Mouse (Mus musculus): Measurements from ENCODE around the gene Kcnq4.

Kcnq4 gene

DNA sequence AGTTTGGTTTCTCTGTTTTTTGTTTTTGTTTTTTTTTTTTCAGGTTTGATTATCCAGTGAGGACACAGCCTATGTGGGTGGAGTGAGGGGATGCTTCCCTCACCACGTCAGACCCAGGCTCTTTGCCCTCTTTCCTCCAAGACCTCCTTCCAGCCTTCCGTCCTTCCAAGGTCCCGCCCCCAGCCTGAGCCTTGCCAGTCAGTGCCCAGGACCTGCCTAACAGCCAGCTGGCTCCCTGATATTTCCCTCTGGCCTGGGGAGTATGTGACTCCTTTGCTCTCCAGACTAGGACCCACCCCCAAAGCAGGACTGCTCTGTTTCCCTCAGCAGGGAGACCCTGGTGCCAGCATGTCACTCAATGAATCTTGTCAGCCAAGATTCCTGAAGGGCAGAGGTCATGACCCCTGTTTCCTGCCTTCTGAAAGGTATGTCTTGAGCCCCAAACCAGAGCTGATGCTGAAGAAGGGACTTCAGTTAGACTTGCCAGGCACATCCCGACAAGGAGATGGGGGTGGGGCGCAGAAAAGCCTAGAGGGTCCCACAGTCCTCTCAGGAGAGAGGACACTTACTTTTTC lies 22.8 kb downstream of the Kcnq4 start:
- no peak for ATAC-seq (ENCODE audit: low TSS enrichment)

DNA sequence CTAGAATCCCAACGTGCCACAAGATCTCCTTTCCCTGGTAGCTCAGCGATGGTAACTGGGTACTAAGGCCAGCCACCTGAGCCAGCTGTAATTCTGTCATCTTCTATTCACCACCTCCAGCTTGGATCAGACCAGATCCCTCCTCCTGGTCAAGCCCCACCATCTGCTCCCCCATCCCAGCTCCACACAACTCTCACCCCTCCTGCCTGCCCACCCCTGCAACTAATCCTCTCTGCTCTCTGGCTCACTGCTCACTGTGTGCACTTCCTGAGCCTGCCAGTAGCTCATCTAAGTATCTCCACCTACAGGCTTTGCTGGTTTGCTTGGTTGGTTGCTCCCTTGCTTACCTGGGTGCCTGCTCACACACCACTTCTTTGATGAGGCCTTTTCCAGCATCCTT lies 26.8 kb downstream of the Kcnq4 start:
- ATAC-seq (ENCODE audit: low TSS enrichment), result no peak

DNA sequence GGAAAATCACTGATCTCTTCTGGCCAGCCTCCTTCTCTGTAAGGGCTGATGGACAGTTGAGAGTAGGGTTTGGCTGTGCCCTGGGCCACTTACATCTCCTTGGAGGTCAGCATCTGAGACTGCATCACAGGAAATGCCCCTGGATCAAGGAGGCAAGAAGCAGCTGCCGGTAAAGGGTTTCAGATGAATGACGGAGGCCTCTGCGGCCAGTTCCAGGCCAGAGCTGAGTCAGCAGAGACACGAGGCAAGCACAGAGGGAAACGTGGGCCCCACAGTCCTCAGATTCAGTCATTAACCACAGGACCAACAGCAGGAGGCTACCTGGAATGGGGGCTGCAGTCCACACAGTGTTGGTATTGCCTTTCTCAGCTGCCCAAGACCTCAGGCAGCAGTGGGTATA lies 29.3 kb downstream of the Kcnq4 start:
- ATAC-seq (ENCODE audit: low TSS enrichment), result no peak

DNA sequence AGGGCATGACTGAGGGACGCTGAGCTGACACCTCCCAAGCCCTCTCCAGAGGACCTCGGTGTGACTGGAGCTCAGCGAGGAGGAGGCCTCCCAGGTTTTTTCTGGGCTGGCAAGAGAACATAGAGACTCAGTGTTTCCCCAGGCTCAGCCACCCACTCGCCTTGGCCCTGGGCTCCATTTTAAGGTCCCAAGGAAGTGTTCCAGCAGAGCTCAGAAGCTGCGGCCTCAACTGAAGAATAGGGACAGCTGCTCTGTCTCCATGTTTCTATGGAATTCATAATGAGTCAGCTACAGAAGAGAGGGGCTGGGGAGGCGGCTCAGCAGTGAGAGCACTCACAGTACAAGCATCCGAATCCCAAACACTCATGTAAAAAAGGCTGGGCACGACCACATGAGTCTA lies 30.8 kb downstream of the Kcnq4 start:
- peak; percentile 64 for ATAC-seq (ENCODE audit: low TSS enrichment)

DNA sequence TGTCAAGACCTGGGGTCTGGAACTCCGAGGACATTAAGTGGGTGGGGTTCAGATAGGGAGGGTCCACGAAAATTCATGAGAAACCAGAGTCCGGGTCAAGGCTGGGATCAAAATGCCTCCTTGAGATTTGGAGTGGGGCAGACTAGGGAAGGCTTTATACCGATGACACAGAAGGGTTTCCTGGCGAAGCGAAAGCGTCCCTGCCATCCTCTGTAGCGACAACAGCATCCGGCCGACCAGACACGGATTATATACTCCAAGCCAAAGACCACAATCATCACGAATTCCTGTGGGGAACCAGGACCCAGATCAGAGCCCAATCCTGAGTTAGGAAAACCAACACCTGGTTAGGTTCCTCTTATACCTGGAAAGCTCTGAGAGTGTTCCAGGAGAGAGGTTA lies 31.6 kb downstream of the Kcnq4 start:
- ATAC-seq (ENCODE audit: low TSS enrichment), result no peak

DNA sequence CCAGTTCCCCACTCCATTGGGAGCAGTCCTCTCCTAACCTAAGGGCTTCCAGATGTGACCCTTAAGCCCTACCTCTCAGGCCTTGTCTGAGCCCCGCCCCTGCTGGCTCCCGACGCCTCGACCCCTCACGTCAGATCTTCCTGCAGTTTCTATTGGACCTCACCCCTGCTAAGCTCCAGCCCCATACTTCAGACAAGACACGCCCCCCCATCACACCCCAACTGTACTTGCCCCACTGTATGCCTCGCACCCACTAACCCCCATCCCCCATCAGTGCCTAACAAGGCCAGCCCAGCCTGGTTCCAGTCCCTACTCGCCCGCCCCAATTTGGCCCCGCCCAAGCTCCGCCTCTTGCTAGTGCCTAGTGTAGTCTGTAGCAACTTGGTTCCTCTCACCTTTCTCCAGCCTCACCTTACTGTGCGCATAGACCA lies 32.3 kb downstream of the Kcnq4 start:
- 0 out of 2 replicates have a peak, but pooled peaks have one; percentile 20 for ATAC-seq (ENCODE audit: low TSS enrichment)

DNA sequence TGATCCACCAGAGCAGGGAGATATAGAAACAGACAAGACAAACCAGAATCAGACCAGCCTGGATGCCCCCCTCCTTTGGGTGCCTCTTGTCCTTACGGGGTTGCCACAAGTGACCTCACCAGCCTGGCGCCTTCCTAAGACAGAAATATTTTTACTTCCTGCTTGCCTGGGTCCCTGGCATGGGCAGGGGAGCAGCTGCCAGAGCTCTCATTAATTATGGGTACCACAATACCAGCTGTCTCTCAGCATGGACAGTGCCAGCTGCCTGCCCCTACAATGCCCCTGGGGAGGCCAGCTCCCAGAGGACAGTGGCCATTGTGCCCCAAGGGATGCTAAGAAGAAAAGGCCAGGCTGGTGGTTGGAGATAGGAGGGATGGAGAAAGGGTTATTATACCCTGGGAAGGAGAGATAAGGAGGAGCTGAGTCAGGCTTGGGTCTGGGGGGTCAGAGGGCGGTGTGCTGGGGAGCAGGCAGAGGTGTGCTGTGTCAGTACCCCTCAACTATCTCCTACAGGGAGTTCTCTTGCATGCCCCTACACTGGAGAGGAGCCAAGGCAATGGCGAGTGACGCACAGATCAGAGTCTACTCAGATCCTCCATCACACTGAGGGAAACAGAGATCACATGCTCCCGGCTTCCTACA lies 34.4 kb downstream of the Kcnq4 start:
- ATAC-seq (ENCODE audit: low TSS enrichment), result no peak

DNA sequence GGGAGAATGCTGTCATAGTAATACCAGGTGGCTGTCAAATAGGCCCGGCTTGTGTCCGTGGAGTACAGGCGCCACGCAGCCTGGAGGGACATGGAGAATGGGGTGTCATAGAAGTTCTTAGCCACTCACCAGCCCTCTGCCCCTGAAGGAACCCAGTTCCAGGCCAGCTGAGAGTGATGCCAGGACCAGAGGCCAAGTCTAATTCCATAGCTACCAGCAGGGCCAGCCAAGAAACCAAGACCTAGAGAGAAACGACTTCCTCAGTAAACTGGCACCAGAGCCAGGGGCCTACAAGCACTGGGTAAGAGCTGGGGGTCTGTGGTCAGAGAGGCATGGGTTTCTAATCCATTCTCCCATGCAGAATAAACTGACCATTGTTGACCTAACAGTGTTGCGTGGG lies 35.4 kb downstream of the Kcnq4 start:
- no peak for ATAC-seq (ENCODE audit: low TSS enrichment)

DNA sequence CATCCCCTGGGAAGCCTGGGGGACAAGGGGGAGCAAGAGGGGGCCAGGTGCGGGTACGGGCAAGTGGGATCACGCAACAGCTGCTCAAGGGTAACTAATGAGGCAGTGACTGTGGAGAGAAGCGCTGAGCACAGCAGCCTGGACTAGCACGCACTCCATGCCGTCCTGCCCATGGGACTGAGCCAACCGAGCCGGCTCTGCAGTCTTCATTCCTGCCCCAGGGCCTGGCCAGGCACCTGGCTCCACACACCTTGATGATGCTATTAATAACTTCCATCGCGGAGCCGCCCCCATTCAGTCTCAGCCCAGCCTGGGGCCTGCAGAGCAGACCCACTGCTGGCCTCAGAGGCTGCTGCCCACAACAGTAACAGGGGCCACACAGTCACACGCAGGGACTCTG lies 36.2 kb downstream of the Kcnq4 start:
- no peak for ATAC-seq (ENCODE audit: low TSS enrichment)

DNA sequence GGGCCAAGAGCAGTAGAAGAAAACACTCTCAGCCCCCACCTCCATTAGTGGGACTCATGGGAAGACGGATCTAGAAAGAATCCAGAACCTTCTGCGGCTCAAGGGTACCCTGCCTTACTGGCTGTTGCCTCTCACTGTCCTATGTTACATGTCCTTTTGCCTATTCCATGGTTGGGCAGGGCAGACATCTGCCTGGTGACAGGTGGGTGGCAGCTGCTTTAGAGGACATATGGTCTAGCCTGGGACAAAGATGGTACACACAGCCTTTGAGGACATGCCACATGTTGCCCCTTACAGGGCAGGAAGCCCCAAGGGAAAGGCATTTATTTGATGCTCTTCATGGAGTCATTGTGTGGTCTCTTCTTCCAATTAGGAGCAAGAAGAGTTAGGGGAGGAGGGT lies 45.9 kb downstream of the Kcnq4 start:
- ATAC-seq (ENCODE audit: low TSS enrichment), result peak; percentile 22; the same call in 1 of the 2 replicates

DNA sequence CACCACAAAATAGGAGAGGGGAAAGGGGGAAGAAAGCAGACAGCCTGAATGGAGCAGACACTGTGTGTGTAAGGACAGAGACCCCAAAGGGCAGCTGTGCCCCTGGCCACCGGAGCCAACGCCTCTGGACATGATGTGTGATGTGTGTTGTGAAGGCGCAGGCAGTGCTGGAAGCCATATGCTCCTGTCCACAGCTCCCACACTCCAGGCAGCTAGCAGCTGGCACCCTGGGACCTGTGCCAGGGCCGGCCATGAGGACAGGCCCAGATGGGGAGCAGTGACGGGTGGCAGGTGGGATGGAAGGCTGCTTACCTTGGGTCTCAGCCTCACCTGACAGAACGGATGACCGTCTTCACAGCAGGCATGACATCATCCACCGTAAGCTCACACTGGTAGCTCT lies 46.4 kb downstream of the Kcnq4 start:
- ATAC-seq (ENCODE audit: low TSS enrichment), result peak; percentile 74

DNA sequence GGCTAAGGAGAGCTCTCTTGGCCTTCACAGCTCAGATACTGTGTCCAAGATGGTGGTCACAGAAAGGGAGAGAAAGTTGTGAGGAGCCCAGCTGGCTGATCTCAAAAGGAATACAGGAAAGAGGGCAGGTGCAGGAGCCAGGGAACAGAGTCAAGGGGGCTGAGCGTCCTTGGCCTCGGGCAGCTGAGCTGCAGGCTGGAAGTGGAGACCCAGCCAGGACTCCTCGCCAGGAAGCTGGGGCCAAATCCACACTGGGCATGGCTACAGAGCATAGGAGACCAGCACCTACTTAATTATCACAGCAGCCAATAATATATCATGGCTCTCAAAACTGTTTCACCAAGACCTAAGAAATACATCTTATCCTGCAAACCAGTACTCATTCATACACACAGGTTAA lies 47.2 kb downstream of the Kcnq4 start:
- ATAC-seq (ENCODE audit: low TSS enrichment), result no peak

DNA sequence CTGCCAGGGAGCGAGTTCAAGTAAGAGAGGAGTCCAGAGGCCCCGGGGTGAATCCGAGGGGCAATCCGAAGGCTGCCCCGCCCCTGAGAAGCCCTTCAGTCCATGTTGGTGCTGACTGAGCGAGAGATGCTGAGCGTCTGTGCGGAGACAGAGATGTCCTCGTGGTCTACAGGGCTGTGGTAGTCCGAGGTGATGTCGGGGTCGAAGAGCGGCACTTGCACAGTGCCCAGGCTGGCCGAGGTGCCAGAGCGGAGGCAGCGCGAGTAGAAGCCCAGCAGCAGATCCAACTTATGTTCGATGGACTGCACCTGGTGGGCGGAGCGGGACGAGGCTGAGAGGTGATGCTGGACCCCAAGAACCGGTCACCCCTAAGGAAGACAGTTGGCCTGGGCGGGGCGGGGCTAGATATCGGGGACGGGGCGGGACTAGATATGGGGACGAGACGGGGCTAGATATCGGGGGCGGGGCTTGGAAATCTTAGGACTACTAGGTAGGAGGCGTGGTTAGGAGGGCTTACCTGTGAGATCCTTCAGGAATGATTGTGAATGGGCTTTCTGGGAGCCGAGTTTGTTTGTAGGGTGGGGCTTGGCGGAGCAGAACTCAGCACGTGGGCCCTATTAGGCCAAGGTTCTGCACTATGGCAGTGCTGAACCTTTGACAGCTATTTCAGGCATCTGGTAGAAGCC lies 50.5 kb downstream of the Kcnq4 start:
- ATAC-seq (ENCODE audit: low TSS enrichment), result no peak

DNA sequence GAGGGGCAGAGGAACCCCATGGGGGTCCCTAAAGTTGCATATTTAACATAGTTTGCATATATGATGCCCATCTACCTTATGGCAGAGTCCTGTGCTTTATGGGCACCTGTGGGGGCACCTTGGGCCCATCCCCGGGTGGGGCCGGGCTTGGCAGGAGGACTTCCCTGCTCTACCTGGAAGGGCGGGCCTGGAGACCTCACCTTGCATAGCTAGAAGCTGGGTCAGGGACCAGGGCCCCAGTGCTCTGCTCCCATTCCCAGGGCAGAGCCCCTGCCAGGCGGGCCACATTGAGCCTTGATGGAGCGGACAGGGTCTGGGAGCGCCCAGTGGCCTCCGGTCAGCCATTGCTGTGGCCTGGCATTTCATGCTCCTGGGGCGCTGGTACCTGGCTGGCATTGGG lies 51.1 kb downstream of the Kcnq4 start:
- no peak for ATAC-seq (ENCODE audit: low TSS enrichment)

DNA sequence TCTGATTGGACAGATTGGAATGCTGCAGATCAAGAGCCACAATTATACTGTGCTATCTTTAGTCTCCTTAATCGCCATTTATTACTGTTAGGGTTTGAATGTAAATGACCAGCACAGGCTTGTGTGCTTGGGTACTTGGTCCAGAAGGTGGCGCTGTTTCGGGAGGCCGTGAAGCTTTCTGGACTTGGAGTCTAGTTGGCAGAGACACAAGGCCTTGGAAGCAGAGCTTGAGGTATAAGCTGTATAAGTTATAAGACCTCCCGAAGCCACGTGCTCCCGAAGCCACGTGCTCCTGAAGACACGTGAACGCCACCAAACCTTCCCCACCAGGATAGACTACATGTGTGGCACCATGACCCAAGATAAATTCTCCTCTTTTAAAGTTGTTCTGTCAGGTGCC lies 55.7 kb downstream of the Kcnq4 start:
- peak; percentile 52; the same call in 1 of the 2 replicates for ATAC-seq (ENCODE audit: low TSS enrichment)

DNA sequence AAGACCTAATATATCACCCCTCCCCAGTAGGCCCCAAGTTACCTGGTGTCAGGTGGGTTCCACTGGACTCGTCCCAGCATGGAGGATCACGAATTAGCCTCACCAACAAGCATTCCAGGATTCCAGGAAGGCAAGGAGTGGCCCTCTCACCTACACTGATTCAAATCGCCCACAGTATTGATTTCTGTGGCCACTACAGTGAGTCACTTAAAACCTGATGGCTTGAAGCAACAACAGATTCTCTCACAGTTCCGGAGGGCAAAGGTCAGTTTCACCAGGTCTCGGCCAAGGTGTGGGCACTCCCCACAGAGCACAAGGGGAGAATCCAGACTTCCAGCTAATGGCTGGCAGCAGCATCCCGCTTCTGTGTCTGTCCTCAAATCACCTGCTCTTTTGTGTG lies 59.1 kb downstream of the Kcnq4 start:
- ATAC-seq (ENCODE audit: low TSS enrichment), result no peak

DNA sequence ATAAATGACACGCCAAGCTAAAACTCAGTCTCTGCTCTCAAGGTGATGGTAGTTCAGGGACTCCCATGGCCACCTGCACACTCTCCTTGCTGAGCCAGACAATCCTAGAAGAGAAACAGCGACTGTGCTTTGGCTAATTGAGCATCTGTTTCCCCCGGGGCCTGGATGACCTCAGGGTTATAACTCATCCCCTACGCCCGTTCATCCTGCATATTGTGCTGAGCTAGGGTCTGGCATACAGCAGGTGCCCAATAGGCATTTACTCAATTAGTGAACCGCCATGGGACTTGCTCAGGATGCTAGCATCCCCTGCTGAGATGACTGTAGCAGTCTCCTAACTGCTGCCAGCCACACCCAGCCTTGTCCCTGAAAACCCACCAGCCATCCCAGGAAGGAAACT lies 61.1 kb downstream of the Kcnq4 start:
- no peak for ATAC-seq (ENCODE audit: low TSS enrichment)

DNA sequence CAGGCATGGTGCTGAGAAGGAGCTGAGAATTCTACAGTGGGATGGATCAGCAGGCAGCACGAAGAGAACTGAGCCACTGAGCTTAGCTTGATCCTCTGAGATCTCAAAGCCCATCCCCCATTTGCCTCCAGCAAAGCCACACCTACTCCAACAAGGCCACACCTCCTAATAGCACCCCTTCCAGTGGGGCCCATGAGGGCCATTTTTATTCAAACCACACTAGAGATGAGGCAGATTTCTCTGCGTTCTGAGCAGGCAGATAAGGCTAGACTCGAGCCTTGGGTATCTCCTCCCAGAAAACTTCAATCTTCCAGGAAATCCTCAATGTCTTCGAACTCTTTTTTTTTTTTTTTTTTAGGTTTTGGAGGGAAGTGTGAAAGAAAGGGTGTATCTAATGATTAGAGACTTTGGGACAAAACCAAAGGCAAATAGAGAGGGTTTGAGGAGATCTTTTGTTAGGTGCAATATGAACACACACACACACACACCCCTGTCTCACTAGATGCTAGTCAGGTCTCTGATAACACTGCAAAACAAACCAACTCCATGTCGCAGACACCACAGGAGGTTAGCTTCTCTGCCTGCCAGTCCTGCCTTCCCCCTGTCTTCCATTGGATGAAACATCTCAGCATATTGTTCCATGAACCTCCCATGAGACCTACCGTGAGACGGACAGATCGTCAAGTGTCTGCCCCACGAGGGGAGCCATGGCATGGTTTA lies 65.0 kb downstream of the Kcnq4 start:
- no peak for ATAC-seq (ENCODE audit: low TSS enrichment)

DNA sequence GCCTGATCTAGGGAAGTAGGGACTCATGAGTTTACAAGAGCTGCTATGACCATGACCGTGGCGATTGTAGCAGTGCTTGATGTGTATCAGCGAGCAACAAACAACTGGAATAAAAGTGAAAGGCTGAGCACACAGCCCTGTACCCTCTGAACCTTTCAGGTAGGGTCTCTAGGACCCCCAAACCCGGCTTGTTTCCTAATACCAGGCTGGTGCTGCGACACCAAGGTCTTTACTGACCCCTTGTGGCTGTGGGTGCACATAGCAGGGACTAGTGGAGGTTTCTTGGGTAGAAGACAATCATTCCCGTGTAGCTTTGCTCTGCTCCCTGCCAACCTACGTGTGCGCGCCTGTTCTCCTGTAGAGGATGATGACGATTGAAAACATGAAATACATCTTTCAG lies 66.2 kb downstream of the Kcnq4 start:
- ATAC-seq (ENCODE audit: low TSS enrichment), result peak; percentile 76; the same call in 1 of the 2 replicates

DNA sequence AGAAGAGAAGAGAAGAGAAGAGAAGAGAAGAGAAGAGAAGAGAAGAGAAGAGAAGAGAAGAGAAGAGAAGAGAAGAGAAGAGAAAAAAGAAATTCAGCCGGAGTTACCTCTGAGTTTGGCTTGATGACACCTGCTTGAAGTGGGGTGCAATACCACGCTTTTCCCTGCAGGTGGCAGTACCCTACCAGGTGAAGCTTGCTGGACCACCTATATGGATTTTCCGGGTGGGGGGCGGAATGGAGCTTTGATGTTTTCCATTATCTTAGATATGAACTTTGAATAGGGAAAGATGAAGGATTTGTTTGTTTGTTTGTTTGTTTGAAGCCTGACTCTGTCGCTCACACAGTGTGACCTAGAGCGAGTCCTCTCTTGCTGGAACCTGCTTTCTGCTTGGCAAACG lies 67.5 kb downstream of the Kcnq4 start:
- no peak for ATAC-seq (ENCODE audit: low TSS enrichment)

DNA sequence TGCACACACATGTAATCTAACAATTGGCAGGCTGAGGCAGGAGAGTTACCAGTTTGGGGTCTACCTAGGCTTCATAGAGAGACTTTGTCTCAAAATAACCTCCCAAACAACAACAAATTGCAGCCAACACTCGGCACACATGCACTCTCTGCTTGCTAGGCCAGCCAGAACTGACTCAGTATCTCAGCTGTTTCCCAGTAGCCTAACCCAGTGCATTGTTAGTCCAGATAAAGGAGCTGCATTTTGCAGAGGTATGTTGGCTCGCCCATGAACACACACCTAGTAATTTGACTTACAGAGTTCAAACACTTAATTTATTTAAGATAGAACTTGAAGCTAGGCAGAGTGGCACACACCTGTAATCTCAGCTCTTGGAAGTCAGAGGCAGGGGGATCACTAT lies 72.8 kb downstream of the Kcnq4 start:
- no peak for ATAC-seq (ENCODE audit: low TSS enrichment)

DNA sequence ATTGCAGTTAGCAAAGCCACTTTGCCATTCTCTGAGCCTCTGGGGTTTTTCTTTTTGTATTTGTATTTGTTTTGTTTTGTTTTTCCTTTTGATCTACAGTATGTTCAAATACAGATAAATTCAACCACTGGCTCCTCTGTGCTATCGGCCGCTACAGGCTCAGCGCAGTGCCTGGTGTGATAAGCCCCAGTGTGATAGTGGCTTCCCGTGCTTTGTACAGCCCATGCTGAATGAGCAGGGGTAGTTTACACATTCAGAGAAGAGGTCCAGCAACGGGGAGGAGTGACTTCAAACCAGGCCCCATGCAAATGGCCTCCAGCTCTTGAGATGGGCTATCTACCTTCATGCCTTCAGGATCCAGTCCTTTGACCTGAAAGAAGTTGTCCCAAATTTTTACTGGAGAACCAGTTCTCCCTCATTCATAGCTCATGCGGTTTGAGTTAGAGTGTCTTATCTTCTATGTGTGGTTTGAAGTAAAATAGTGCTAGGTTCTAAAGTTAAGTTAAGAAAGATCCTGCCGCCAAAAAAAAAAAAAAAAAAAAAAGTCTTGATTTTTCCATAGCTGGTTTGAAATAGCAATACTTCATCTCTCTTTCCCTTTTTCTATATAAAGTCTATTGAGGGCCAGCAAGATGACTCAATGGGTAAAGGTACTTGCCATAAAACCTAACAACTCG lies 73.5 kb downstream of the Kcnq4 start:
- ATAC-seq (ENCODE audit: low TSS enrichment), result no peak

Measured in frontal cortex, adult (tissue).